Mouse (Mus musculus) G1E (cell line): ENCODE measurements around the gene St8sia1.

ENCODE experiments used
- CTCF ChIP-seq: IDR thresholded peaks from 2 replicates; pipeline ENCODE4 v1.5.1; 2012; ENCODE audit warnings: low read depth, low read length, inconsistent platforms, mixed read lengths
- GATA1 ChIP-seq: IDR thresholded peaks from 2 replicates; pipeline ENCODE4 v1.6.1; 2012; ENCODE audit warnings: borderline replicate concordance, low read length, inconsistent platforms, mixed read lengths
- POLR2AphosphoS5 ChIP-seq: IDR thresholded peaks from 2 replicates; pipeline ENCODE4 v1.6.1; 2012; ENCODE audit warnings: low read depth, low read length, inconsistent platforms; ENCODE audit not compliant: insufficient replicate concordance
- TAL1 ChIP-seq: conservative IDR thresholded peaks from 2 replicates; pipeline ENCODE4 v1.6.1; 2012; ENCODE audit warnings: low read depth, low read length, inconsistent platforms, mixed read lengths

DNA sequence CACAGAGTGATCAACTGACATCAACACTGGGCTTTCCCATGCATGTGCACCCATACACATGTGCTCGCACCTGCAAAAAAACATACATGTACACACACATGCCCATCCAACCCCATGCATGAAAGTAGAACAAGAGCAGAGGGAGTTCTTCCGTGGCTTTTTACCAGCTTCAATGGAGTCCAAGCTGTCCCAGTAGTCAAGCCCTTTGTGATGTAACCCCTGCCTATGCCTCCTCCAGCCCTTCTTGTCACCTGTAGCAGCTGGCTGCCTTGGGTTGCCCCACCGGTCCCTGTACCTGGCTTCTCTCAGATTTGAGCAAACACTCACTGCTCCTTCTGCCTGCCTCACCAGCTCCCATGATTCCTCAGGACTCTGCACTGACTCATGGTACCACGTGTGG lies 119.2 kb downstream of the St8sia1 start:
- no peak for TF ChIP-seq CTCF
- no peak for TF ChIP-seq GATA1
- TF ChIP-seq TAL1 = no peak
- no peak for TF ChIP-seq POLR2AphosphoS5
